Mouse (Mus musculus) olfactory bulb, adult 2 months (tissue): ENCODE data around the gene Pou2f3. TPM values are rescaled to one million over a fixed set of nuclear protein-coding genes. Genes with fewer than 3 reads are reported as not detected.

ENCODE experiments used
- H3K27ac ChIP-seq: fragments of 200-500 bp; 2 replicates; pipeline ENCODE4 v1.5.1; 2012; ENCODE audit warnings: low read depth, low read length; ENCODE audit not compliant: insufficient read depth
- H3K4me1 ChIP-seq: fragments of 200-500 bp; 2 replicates; pipeline ENCODE4 v1.6.1; 2012; ENCODE audit warnings: low read length; ENCODE audit not compliant: control insufficient read depth, insufficient read depth
- H3K4me3 ChIP-seq: fragments of 200-500 bp; 2 replicates; pipeline ENCODE4 v1.5.1; 2012; ENCODE audit warnings: mild to moderate bottlenecking, low read depth, low read length, moderate library complexity; ENCODE audit not compliant: insufficient read depth
- CTCF ChIP-seq: fragments of 200-500 bp; IDR thresholded peaks from 2 replicates; pipeline ENCODE4 v1.5.1; 2012; ENCODE audit warnings: low read depth, mild to moderate bottlenecking, low read length, moderate library complexity; ENCODE audit not compliant: insufficient read depth
- POLR2A ChIP-seq: fragments of 200-500 bp; IDR thresholded peaks from 2 replicates; pipeline ENCODE4 v1.6.1; 2012; ENCODE audit warnings: mild to moderate bottlenecking, low read depth, low read length, moderate library complexity; ENCODE audit not compliant: insufficient read depth
- WGBS: fragments of 180-500 bp; shearing (Covaris S2); methylation state at CpG from one replicate; pipeline ENCODE4 v1.1.7; 2018; 5-methylcytosine and 5-hydroxymethylcytosine counted together
- polyA plus RNA-seq: library from polyadenylated mRNA; stranded (reverse); fragments of >200 nt; gene quantifications from 2 replicates; pipeline ENCODE4 v1.2.4, GENCODE M21; 2012; ENCODE audit warnings: low replicate concordance; ENCODE audit not compliant: missing spikeins, insufficient read depth, insufficient read length

Pou2f3 gene
- polyA plus RNA-seq, 1 experiment: not detected

GRCm38 (mm10) chr9:43094828-43095227 lies 115.3 kb downstream of the Pou2f3 start:
- no peak overlapping the region for H3K4me3 ChIP-seq
- peaks cover 12% of the 10 kb centered on the region for H3K4me1 ChIP-seq
- no peak overlapping the region for H3K27ac ChIP-seq
- WGBS: 92% methylated on average over 4 of the region's 4 CpGs
- TF ChIP-seq CTCF (no peak), POLR2A (no peak)

- H3K4me1 ChIP-seq: peaks cover 15% of the 10 kb centered on the region
- TF ChIP-seq POLR2A (no peak), CTCF (no peak)
- H3K27ac ChIP-seq: no peak overlapping the region
- H3K4me3 ChIP-seq: no peak overlapping the region
- 47% methylated on average over 3 of the region's 3 CpGs for WGBS
Measured at GRCm38 (mm10) chr9:43093803-43094202, 116.4 kb downstream of the Pou2f3 start.

- TF ChIP-seq POLR2A: no peak
- no peak for TF ChIP-seq CTCF
- WGBS: 95% methylated on average over 1 of the region's 1 CpGs
- Histone ChIP-seq H3K4me1 (peaks cover 5% of the 10 kb centered on the region; the same call in 1 of the 2 replicates), H3K27ac (no peak overlapping the region), H3K4me3 (no peak overlapping the region)
Measured at GRCm38 (mm10) chr9:43085686-43086285, 124.4 kb downstream of the Pou2f3 start.

- no peak overlapping the region for H3K27ac ChIP-seq
- peaks cover 5% of the 10 kb centered on the region; the same call in 1 of the 2 replicates for H3K4me1 ChIP-seq
- H3K4me3 ChIP-seq: no peak overlapping the region
- TF ChIP-seq CTCF (no peak), POLR2A (no peak)
- WGBS: 86% methylated on average over 7 of the region's 7 CpGs
Measured at GRCm38 (mm10) chr9:43084496-43085362, 125.4 kb downstream of the Pou2f3 start.

- Histone ChIP-seq H3K4me1 (no peaks in the 10 kb centered on the region), H3K27ac (no peak overlapping the region), H3K4me3 (no peak overlapping the region)
- WGBS: 48% methylated on average over 7 of the region's 7 CpGs
- no peak for TF ChIP-seq POLR2A
- no peak for TF ChIP-seq CTCF
Measured at GRCm38 (mm10) chr9:43083441-43084055, 126.6 kb downstream of the Pou2f3 start.

GRCm38 (mm10) chr9:43078711-43079110 lies 131.5 kb downstream of the Pou2f3 start:
- Histone ChIP-seq H3K4me1 (no peaks in the 10 kb centered on the region), H3K4me3 (no peak overlapping the region), H3K27ac (no peak overlapping the region)
- no peak for TF ChIP-seq POLR2A
- no peak for TF ChIP-seq CTCF
- WGBS: 85% methylated on average over 3 of the region's 3 CpGs

GRCm38 (mm10) chr9:43076163-43076562 lies 134.0 kb downstream of the Pou2f3 start:
- no peak overlapping the region for H3K4me3 ChIP-seq
- TF ChIP-seq CTCF: no peak
- TF ChIP-seq POLR2A: no peak
- H3K4me1 ChIP-seq: no peaks in the 10 kb centered on the region
- no peak overlapping the region for H3K27ac ChIP-seq
- 67% methylated on average over 7 of the region's 7 CpGs for WGBS

GRCm38 (mm10) chr9:43074611-43075010 lies 135.6 kb downstream of the Pou2f3 start:
- TF ChIP-seq POLR2A (no peak), CTCF (no peak)
- Histone ChIP-seq H3K27ac (no peak overlapping the region), H3K4me1 (peaks cover 2% of the 10 kb centered on the region; the same call in 1 of the 2 replicates), H3K4me3 (no peak overlapping the region)
- 100% methylated on average over 1 of the region's 1 CpGs for WGBS

Other genes starting within 250 kb of the Pou2f3 start
- gene Arhgef12, start 103.1 kb downstream of the Pou2f3 start, polyA plus RNA-seq: 42.4 TPM in 1 of 2 replicates, not detected in the other
- not detected in 2 replicates for gene Tmem136, start 93.8 kb downstream of the Pou2f3 start, polyA plus RNA-seq
- not detected in 2 replicates for gene Oaf, start 29.5 kb upstream of the Pou2f3 start, polyA plus RNA-seq
- not detected in 2 replicates for gene Trim29, start 100.5 kb upstream of the Pou2f3 start, polyA plus RNA-seq